Mouse (Mus musculus) testis, postnatal 10 days (tissue): ENCODE results near the gene Apba1.

Experiments used
- DNase-seq: peaks from one replicate; pipeline ENCODE4 v3.0.0; 2021; ENCODE audit warnings: low spot score

Gene Apba1

DNA sequence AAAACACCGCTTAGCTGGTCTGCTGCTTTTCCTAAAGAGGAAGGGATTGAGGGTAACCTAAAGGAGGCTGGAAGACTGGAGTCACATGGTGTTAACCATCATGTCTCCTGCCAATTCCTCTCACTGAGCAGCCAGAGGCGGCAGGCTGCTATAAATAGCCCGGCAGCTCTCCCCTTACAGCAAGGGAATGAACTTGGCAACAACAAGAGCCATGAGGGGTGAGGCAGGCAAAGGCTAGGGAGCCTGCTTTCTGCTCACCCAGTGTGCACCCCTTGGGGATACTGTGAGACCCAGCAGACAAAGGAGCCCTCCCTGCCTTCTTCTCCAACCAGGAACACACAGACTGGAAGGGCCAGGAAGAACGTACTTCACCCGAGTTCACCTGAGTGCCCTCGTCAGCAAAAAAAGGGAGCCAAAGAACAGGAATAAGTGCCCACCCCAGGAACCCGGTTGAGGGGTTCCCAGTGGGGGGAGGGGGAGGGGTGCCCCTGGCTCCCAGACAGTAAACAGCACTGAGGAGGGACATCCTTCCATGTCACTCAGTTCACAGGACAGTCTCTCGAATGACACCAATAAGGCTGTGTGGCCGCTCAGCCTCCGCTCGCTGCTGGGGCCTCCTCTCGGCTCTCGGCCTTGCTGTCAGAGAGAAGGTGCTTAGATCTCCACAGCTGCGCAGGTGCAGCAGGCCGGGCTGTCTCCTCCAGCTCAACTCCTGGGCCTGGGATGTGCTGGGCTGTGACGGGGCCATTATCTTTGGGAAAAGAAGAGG lies 214.4 kb downstream of the Apba1 start:
- no peak for DNase-seq

DNA sequence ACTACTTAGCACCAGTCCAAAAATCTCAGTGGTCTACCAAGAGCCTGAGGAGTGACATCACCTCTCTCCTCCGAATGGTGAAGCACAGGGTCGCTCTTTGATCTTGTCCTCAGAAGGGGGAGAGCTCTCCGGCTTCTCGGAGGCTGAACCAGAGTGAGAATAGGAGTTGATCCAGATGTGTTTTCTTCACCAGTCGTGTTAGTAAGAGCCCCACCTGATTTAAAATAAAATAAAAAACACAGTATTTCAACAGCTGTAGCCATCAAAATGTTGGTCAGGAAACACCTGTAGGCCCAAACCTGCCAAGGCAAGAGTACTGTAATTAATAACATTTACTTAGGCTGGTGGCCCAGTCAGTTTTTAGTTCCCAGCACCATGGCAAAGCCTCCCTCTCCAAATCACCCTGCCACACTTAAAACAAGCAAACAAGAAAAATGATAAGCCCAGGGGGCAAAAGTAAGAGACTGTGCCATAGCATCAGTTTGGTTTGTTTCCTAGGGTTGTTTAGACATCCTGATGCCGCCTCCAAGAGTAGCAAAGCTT lies 219.3 kb downstream of the Apba1 start:
- DNase-seq: no peak

DNA sequence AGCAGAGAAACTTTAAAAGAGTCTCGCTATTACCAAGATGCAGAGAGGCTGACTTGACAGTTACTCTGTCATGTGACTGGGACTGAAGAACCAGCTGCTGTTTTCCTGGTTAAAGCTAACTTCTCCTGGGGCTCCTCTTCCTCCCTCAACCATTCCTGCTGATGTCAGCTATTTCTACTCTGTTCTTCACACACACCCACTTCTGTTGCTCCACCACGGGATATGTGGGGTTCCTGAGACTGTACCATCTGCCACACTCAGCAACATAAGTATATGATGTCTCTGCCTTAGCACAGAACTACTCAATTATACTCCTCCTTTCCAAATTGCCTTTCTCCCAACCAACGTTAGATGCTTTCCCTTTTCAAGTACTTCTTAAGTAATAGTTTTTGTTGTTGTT lies 221.9 kb downstream of the Apba1 start:
- no peak for DNase-seq

GRCm38 (mm10) chr19:23984186-23984585 lies 225.5 kb downstream of the Apba1 start:
- DNase-seq: no peak

- no peak for DNase-seq
Measured at GRCm38 (mm10) chr19:23987291-23987690, 228.6 kb downstream of the Apba1 start.

GRCm38 (mm10) chr19:23988166-23988565 lies 229.5 kb downstream of the Apba1 start:
- no peak for DNase-seq

DNA sequence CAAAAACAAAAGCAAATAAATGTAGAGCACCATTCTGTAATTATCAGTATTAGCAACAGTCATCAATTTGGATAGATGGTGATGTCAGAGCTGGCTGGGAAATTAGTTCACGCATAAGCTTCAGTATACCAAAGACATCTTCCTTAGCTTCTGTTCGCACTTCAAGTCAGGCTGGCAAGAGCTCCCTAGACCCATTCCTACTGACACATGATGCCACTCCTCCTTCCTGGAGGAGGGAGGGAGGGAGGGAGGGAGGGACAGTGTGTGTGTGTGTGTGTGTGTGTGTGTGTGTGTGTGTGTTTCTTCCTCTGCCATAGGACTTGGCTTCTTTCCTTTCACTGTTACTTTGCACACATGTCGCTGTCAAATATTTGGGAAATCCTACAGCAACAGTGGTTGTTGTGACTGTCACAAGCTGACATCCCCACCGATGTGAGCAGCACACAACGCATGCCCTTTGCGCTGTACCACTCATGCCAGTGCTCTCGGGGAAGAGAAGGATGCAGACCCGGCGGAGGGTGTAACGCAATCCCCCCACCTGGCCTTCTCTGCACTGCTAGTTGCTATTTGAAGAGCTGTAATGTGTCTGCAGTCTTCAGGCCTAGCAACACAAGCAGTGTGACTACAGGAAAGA lies 237.2 kb downstream of the Apba1 start:
- DNase-seq: no peak
